Mouse (Mus musculus) liver, postnatal 0 days (tissue): ENCODE measurements around the gene Rapgef4.

Experiments
- CTCF ChIP-seq: sonication (generic); IDR thresholded peaks from 2 replicates; pipeline ENCODE4 v1.5.1; 2016; ENCODE audit warnings: antibody characterized with exemption, low read depth
- EP300 ChIP-seq: IDR thresholded peaks from 2 replicates; pipeline ENCODE4 v1.6.1; 2016; ENCODE audit warnings: antibody characterized with exemption, low read depth, mild to moderate bottlenecking

DNA sequence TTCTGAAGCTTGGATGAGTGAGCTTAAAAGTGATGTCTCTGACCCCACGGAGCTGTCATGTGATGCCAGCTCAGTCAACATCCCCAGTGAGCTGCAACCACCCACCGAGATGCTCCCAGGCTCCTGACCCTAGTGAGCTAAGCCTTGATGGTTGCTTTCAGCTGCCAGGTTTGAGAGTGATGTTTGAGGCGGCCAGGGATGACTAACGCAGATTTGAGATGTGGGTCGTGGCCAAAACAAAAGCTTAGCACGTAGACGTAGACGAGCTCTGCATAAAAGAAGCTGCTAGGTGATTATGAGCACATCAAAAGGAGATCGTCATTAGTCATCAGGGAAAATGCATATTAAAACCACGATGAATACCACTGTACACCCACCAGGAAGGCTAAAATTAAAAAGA lies 16.8 kb upstream of the Rapgef4 start:
- TF ChIP-seq CTCF (no peak), EP300 (no peak)
